Mouse (Mus musculus) embryonic facial prominence, embryonic 13.5 days (tissue): ENCODE data around the gene Borcs7. TPM values are rescaled to one million over a fixed set of nuclear protein-coding genes. Genes with fewer than 3 reads are reported as not detected.

Experiments used
- ATAC-seq: fragments of 200-750 bp; cut with Nextera tagmentation; 2 replicates; pipeline ENCODE4 v1.8.0; 2017; ENCODE audit warnings: low read depth; ENCODE audit not compliant: insufficient number of reproducible peaks, insufficient read depth, low FRiP score, low TSS enrichment
- H3K27ac ChIP-seq: fragments of 300-500 bp; sonication (generic); 2 replicates; pipeline ENCODE4 v1.5.1; 2015; ENCODE audit warnings: moderate library complexity, mild to moderate bottlenecking, inconsistent platforms
- H3K27me3 ChIP-seq: fragments of 300-500 bp; sonication (generic); 2 replicates; pipeline ENCODE4 v1.6.1; 2015; ENCODE audit warnings: mild to moderate bottlenecking, inconsistent platforms
- H3K36me3 ChIP-seq: fragments of 300-500 bp; sonication (generic); 2 replicates; pipeline ENCODE4 v1.6.1; 2015; ENCODE audit warnings: mild to moderate bottlenecking, inconsistent platforms
- H3K4me1 ChIP-seq: fragments of 300-500 bp; sonication (generic); 2 replicates; pipeline ENCODE4 v1.6.1; 2015; ENCODE audit warnings: inconsistent platforms
- H3K4me2 ChIP-seq: fragments of 300-500 bp; sonication (generic); 2 replicates; pipeline ENCODE4 v1.6.1; 2015; ENCODE audit warnings: moderate library complexity, mild to moderate bottlenecking, inconsistent platforms
- H3K4me3 ChIP-seq: fragments of 300-500 bp; sonication (generic); 2 replicates; pipeline ENCODE4 v1.5.1; 2015; ENCODE audit warnings: mild to moderate bottlenecking, inconsistent platforms
- H3K9ac ChIP-seq: fragments of 300-500 bp; sonication (generic); 2 replicates; pipeline ENCODE4 v1.6.1; 2015; ENCODE audit warnings: mild to moderate bottlenecking, inconsistent platforms
- H3K9me3 ChIP-seq: fragments of 300-500 bp; sonication (generic); 2 replicates; pipeline ENCODE4 v1.6.1; 2016; ENCODE audit warnings: inconsistent platforms
- WGBS: fragments of 180-500 bp; shearing (Covaris S2); methylation state at CpG from one replicate; pipeline ENCODE4 v1.1.7; 2015; ENCODE audit warnings: mixed read lengths; 5-methylcytosine and 5-hydroxymethylcytosine counted together
- polyA plus RNA-seq: library from polyadenylated mRNA; unstranded; fragments of >200 nt; fragmentation: Nextera tagmentation; extraction: Ambion mirVana; gene quantifications from 2 replicates; pipeline ENCODE4 v1.2.1, GENCODE M21; 2015

The Borcs7 gene
- polyA plus RNA-seq, 1 experiment from 2014 or later = 17.4 TPM

GRCm38 (mm10) chr19:46696943-46697342 is 7.2 kb downstream of the Borcs7 start:
- no peaks in the 10 kb centered on the region for H3K27me3 ChIP-seq
- H3K9ac ChIP-seq = no peak overlapping the region
- 95% methylated on average over 7 of the region's 7 CpGs for WGBS
- ATAC-seq = no peak
- no peak overlapping the region for H3K4me3 ChIP-seq
- H3K9me3 ChIP-seq = no peaks in the 10 kb centered on the region
- 0 out of 2 replicates have a peak, but pooled peaks cover 3% of the 10 kb centered on the region for H3K4me1 ChIP-seq
- no peak overlapping the region for H3K27ac ChIP-seq
- H3K36me3 ChIP-seq = peaks cover 21% of the 10 kb centered on the region
- H3K4me2 ChIP-seq = no peak overlapping the region

DNA sequence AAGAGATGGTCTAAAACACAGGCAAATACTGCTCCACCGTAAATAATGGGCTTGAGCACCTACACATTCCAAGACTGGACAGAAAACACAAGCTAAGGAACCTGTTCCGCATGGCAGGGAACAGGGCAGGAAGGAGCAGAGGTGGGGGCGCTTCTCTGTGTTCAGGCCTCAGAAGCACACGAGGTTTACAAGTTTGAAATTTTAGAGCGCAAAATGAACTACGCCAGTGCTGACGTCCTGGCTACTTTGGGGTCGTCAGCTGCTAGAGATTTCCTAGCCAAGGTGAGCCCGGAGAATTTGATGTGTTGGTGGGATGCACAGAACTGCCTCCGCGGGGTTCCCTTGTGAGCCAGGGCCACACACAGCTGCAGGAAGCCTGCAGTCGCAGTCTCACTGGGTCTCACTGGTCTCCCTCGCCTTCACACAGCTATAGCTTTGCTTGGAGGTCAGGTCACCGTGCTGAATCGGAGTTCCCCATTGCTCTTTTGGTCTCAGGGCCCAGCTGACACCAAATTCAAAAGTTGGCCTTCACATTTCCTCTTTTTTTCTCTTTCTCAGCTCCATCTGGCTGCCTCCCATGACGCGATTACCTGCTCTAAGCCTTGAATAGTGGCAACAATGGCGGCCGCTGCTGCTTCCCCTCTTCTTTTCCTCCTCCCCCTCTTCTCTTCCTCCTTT is 8.3 kb downstream of the Borcs7 start:
- WGBS = 46% methylated on average over 19 of the region's 19 CpGs
- Histone ChIP-seq H3K27ac (no peak overlapping the region), H3K9me3 (no peaks in the 10 kb centered on the region), H3K4me2 (no peak overlapping the region), H3K4me1 (0 out of 2 replicates have a peak, but pooled peaks cover 3% of the 10 kb centered on the region), H3K4me3 (no peak overlapping the region), H3K36me3 (peaks cover 21% of the 10 kb centered on the region), H3K9ac (no peak overlapping the region), H3K27me3 (no peaks in the 10 kb centered on the region)
- ATAC-seq = no peak

DNA sequence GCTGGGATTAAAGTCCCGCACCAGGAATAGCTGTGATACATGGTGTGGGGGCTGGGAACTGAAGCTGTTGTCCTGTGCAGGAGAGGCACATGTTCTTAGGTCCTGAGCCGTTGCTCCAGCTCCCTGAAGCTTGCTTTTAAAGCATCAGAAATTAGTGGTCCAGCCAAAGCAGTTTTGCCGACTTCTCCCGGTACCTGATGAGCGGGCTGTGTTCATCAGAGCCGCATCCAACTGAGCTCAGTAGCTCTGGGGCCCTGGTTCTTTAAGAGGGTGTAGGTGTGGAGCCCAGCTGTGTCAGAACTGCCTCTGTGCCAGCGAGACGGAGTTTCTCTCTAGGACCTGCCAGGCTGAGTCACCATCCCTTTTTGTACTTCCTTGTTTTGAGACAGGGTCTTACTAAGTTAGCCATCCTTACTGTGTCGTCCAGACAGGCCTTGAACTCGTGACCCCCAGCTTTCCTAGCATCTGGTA is 9.3 kb downstream of the Borcs7 start:
- Histone ChIP-seq H3K36me3 (peaks cover 21% of the 10 kb centered on the region), H3K27ac (no peak overlapping the region), H3K9me3 (no peaks in the 10 kb centered on the region), H3K4me1 (0 out of 2 replicates have a peak, but pooled peaks cover 3% of the 10 kb centered on the region), H3K4me3 (no peak overlapping the region), H3K27me3 (no peaks in the 10 kb centered on the region), H3K4me2 (no peak overlapping the region), H3K9ac (no peak overlapping the region)
- ATAC-seq = no peak
- 80% methylated on average over 10 of the region's 10 CpGs for WGBS

GRCm38 (mm10) chr19:46701156-46701555 is 11.4 kb downstream of the Borcs7 start:
- H3K27ac ChIP-seq = no peak overlapping the region
- 0 out of 2 replicates have a peak, but pooled peaks cover 3% of the 10 kb centered on the region for H3K4me1 ChIP-seq
- no peak overlapping the region for H3K9ac ChIP-seq
- WGBS = 82% methylated on average over 9 of the region's 9 CpGs
- H3K4me2 ChIP-seq = no peak overlapping the region
- ATAC-seq = no peak
- H3K9me3 ChIP-seq = no peaks in the 10 kb centered on the region
- peaks cover 13% of the 10 kb centered on the region for H3K36me3 ChIP-seq
- H3K27me3 ChIP-seq = peaks cover 4% of the 10 kb centered on the region; the same call in 1 of the 2 replicates
- H3K4me3 ChIP-seq = no peak overlapping the region

- Histone ChIP-seq H3K27me3 (peaks cover 4% of the 10 kb centered on the region; the same call in 1 of the 2 replicates), H3K9me3 (no peaks in the 10 kb centered on the region), H3K9ac (no peak overlapping the region), H3K4me2 (no peak overlapping the region), H3K36me3 (peaks cover 15% of the 10 kb centered on the region; the same call in 1 of the 2 replicates), H3K4me1 (peaks cover 7% of the 10 kb centered on the region), H3K4me3 (no peak overlapping the region), H3K27ac (no peak overlapping the region)
- WGBS = 49% methylated on average over 7 of the region's 7 CpGs
- ATAC-seq = no peak
These were observed 16.2 kb downstream of the Borcs7 start for GRCm38 (mm10) chr19:46705779-46706495.

GRCm38 (mm10) chr19:46706540-46707295 is 17.0 kb downstream of the Borcs7 start:
- H3K9me3 ChIP-seq = no peaks in the 10 kb centered on the region
- no peak for ATAC-seq
- peak overlapping the region; percentile 54 for H3K4me3 ChIP-seq
- WGBS = 78% methylated on average over 9 of the region's 9 CpGs
- peak overlapping the region; percentile 70 for H3K4me2 ChIP-seq
- no peak overlapping the region for H3K27ac ChIP-seq
- peak overlapping the region; percentile 69; the same call in 1 of the 2 replicates for H3K9ac ChIP-seq
- peaks cover 10% of the 10 kb centered on the region; the same call in 1 of the 2 replicates for H3K36me3 ChIP-seq
- H3K4me1 ChIP-seq = peaks cover 7% of the 10 kb centered on the region
- peaks cover 4% of the 10 kb centered on the region; the same call in 1 of the 2 replicates for H3K27me3 ChIP-seq

DNA sequence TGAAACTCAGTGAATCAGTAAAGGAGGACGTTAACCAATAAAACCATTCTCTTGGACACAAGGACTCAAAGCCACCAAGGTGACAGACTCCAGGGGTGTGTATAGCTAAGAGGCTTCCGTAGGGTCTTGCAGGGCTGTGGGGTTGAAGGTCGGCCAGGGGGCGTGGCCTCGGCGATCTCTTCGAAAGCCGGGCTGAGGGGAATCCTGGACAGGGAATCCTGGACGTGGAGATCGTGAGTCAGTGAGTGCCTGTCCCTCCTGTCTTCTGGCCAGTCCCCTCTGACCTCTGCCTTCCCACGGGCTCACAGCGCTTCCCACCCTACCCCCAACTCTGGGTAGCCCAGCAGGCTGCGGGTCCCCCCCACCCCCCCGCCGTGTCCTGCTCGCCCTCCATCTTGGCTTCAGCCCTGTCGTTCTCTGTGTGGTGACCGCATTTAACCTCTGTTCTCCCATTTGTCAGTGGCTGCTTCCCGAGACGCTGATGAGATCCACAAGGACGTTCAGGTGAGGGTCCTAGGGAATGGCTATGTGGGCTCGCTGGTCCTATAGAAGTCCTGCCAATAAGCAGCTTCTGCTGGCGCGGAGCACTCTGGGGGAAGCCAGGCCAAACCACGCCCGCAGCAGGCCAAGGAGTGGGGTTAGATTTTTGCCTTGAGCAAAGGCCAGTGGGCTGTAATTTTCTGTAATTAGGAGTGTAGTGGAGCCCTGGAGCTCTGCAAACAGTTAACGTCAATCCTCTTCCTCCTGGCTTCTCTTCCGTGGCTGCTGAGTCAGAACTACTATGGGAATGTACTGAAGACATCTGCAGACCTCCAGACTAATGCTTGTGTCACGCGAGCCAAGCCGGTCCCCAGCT is 17.8 kb downstream of the Borcs7 start, which contains the start of gene As3mt:
Gene As3mt, plus strand, starts transcription at position 163 of the 856 bp plus-strand sequence.
- no peaks in the 10 kb centered on the region for H3K9me3 ChIP-seq
- peak within 1 kb of the TSS; percentile 54 for H3K4me3 ChIP-seq
- ATAC-seq = 0 out of 2 replicates have a peak, but pooled peaks have one; percentile 48
- no peak within 1 kb of the TSS for H3K27ac ChIP-seq
- peak within 1 kb of the TSS; percentile 70 for H3K4me2 ChIP-seq
- H3K4me1 ChIP-seq = peaks cover 7% of the 10 kb centered on the region
- H3K9ac ChIP-seq = peak within 1 kb of the TSS; percentile 69
- peaks cover 10% of the 10 kb centered on the region; the same call in 1 of the 2 replicates for H3K36me3 ChIP-seq
- 6% methylated on average over 31 of the region's 31 CpGs for WGBS
- peaks cover 4% of the 10 kb centered on the region; the same call in 1 of the 2 replicates for H3K27me3 ChIP-seq

- no peaks in the 10 kb centered on the region for H3K27me3 ChIP-seq
- H3K4me1 ChIP-seq = peaks cover 7% of the 10 kb centered on the region
- WGBS = 89% methylated on average over 4 of the region's 4 CpGs
- H3K36me3 ChIP-seq = peaks cover 16% of the 10 kb centered on the region
- ATAC-seq = no peak
- H3K9me3 ChIP-seq = no peaks in the 10 kb centered on the region
- H3K4me3 ChIP-seq = no peak overlapping the region
- H3K9ac ChIP-seq = no peak overlapping the region
- H3K4me2 ChIP-seq = no peak overlapping the region
- no peak overlapping the region for H3K27ac ChIP-seq
These were observed 20.9 kb downstream of the Borcs7 start for GRCm38 (mm10) chr19:46710614-46711013.

DNA sequence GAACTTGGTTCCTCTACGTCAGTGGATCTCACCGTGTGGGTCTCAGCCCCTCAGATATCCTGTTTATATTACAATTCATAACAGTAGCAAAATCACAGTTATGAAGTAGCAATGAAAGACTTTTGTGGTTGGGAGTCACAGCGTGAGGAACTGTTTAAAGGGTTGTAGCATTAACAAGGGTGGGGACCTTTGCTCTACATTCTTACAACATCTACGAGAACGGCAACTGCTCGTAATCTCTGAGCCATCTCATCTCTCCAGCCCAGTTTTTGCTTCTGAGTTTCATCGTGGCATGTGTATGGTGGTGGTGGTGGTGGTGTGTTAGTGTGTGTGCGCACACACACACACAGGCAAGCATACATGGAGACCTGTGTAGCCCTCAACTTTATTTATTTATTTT is 24.5 kb downstream of the Borcs7 start:
- Histone ChIP-seq H3K36me3 (peaks cover 35% of the 10 kb centered on the region), H3K27ac (no peak overlapping the region), H3K4me1 (no peaks in the 10 kb centered on the region), H3K9ac (no peak overlapping the region), H3K4me3 (no peak overlapping the region), H3K9me3 (no peaks in the 10 kb centered on the region; the same call in 1 of the 2 replicates), H3K27me3 (no peaks in the 10 kb centered on the region), H3K4me2 (no peak overlapping the region)
- ATAC-seq = no peak
- 83% methylated on average over 8 of the region's 8 CpGs for WGBS

GRCm38 (mm10) chr19:46715016-46715415 is 25.3 kb downstream of the Borcs7 start:
- Histone ChIP-seq H3K27ac (no peak overlapping the region), H3K4me1 (no peaks in the 10 kb centered on the region), H3K9ac (no peak overlapping the region), H3K36me3 (peaks cover 36% of the 10 kb centered on the region), H3K27me3 (no peaks in the 10 kb centered on the region), H3K4me3 (no peak overlapping the region), H3K9me3 (no peaks in the 10 kb centered on the region; the same call in 1 of the 2 replicates), H3K4me2 (no peak overlapping the region)
- 88% methylated on average over 8 of the region's 8 CpGs for WGBS
- no peak for ATAC-seq
